Mouse (Mus musculus) small intestine, adult 2 months (tissue): Measurements from ENCODE around the gene Scn7a. TPM values are rescaled to one million over a fixed set of nuclear protein-coding genes. Genes with fewer than 3 reads are reported as not detected.

ENCODE experiments used
- H3K27ac ChIP-seq: fragments of 200-500 bp; 2 replicates; pipeline ENCODE4 v1.5.1; 2012; ENCODE audit warnings: low read depth, low read length, control low read depth, inconsistent platforms; ENCODE audit not compliant: insufficient read depth
- H3K27me3 ChIP-seq: fragments of 200-500 bp; 2 replicates; pipeline ENCODE4 v1.6.1; 2012; ENCODE audit warnings: mild to moderate bottlenecking, moderate library complexity, low read length, inconsistent platforms; ENCODE audit not compliant: control insufficient read depth, insufficient read depth
- H3K36me3 ChIP-seq: fragments of 200-500 bp; 2 replicates; pipeline ENCODE4 v1.6.1; 2012; ENCODE audit warnings: mild to moderate bottlenecking, low read length, control low read depth, inconsistent platforms; ENCODE audit not compliant: control insufficient read depth, insufficient read depth
- H3K4me1 ChIP-seq: fragments of 200-500 bp; 2 replicates; pipeline ENCODE4 v1.6.1; 2012; ENCODE audit warnings: low read length, inconsistent platforms, mixed read lengths; ENCODE audit not compliant: control insufficient read depth, insufficient read depth, insufficient read length
- H3K4me3 ChIP-seq: fragments of 200-500 bp; 2 replicates; pipeline ENCODE4 v1.5.1; 2012; ENCODE audit warnings: low read depth, mild to moderate bottlenecking, control low read depth, inconsistent platforms, low read length, moderate library complexity
- CTCF ChIP-seq: fragments of 200-500 bp; IDR thresholded peaks from 2 replicates; pipeline ENCODE4 v1.5.1; 2012; ENCODE audit warnings: low read depth, mild to moderate bottlenecking, control low read depth, inconsistent platforms, low read length, moderate library complexity, mixed read lengths; ENCODE audit not compliant: insufficient replicate concordance, insufficient read length; ENCODE audit errors: extremely low read depth
- POLR2A ChIP-seq: fragments of 200-500 bp; IDR thresholded peaks from 2 replicates; pipeline ENCODE4 v1.6.1; 2012; ENCODE audit warnings: low read depth, mild to moderate bottlenecking, control low read depth, inconsistent platforms, low read length, moderate library complexity
- WGBS: fragments of 180-500 bp; shearing (Covaris S2); methylation state at CpG from one replicate; pipeline ENCODE4 v1.1.7; 2018; 5-methylcytosine and 5-hydroxymethylcytosine counted together
- polyA plus RNA-seq: library from polyadenylated mRNA; depleted of rRNA; stranded (reverse); fragments of >200 nt; gene quantifications from 2 replicates; pipeline ENCODE4 v1.2.3, GENCODE M21; 2012; rRNA removed

The Scn7a gene
- 0.19 and 0.20 TPM in 2 replicates for polyA plus RNA-seq

GRCm38 (mm10) chr2:66784765-66785164 is at the start of gene Scn7a:
TSS of gene Scn7a (minus strand) at chr2:66784914.
- Histone ChIP-seq H3K27me3 (no peaks in the 10 kb centered on the region), H3K36me3 (no peaks in the 10 kb centered on the region), H3K4me3 (no peak within 1 kb of the TSS; the same call in 1 of the 2 replicates), H3K27ac (no peak within 1 kb of the TSS), H3K4me1 (no peaks in the 10 kb centered on the region)
- WGBS: 29% methylated on average over 6 of the region's 6 CpGs
- TF ChIP-seq CTCF (no peak), POLR2A (no peak)

- 24% methylated on average over 1 of the region's 1 CpGs for WGBS
- TF ChIP-seq POLR2A (no peak), CTCF (no peak)
- no peak overlapping the region for H3K4me3 ChIP-seq
- H3K27ac ChIP-seq: no peak overlapping the region
- no peaks in the 10 kb centered on the region for H3K4me1 ChIP-seq
- no peaks in the 10 kb centered on the region for H3K27me3 ChIP-seq
- H3K36me3 ChIP-seq: no peaks in the 10 kb centered on the region
Observed at GRCm38 (mm10) chr2:66827729-66828128, 43.0 kb upstream of the Scn7a start.

- H3K27ac ChIP-seq: no peak overlapping the region
- TF ChIP-seq CTCF: no peak
- TF ChIP-seq POLR2A: no peak
- H3K36me3 ChIP-seq: no peaks in the 10 kb centered on the region
- no peaks in the 10 kb centered on the region for H3K4me1 ChIP-seq
- WGBS: 36% methylated on average over 7 of the region's 7 CpGs
- no peak overlapping the region for H3K4me3 ChIP-seq
- no peaks in the 10 kb centered on the region for H3K27me3 ChIP-seq
Observed at GRCm38 (mm10) chr2:66819862-66820559, 35.3 kb upstream of the Scn7a start.

- Histone ChIP-seq H3K36me3 (no peaks in the 10 kb centered on the region), H3K4me3 (no peak overlapping the region), H3K27me3 (no peaks in the 10 kb centered on the region), H3K27ac (no peak overlapping the region), H3K4me1 (no peaks in the 10 kb centered on the region)
- WGBS: 46% methylated on average over 4 of the region's 4 CpGs
- TF ChIP-seq CTCF (no peak), POLR2A (no peak)
Observed at GRCm38 (mm10) chr2:66799676-66800249, 15.0 kb upstream of the Scn7a start.

GRCm38 (mm10) chr2:66797493-66797892 is 12.8 kb upstream of the Scn7a start:
- H3K27me3 ChIP-seq: no peaks in the 10 kb centered on the region
- H3K36me3 ChIP-seq: no peaks in the 10 kb centered on the region
- no peak for TF ChIP-seq CTCF
- no peak for TF ChIP-seq POLR2A
- no peaks in the 10 kb centered on the region for H3K4me1 ChIP-seq
- H3K27ac ChIP-seq: no peak overlapping the region
- 69% methylated on average over 1 of the region's 1 CpGs for WGBS
- H3K4me3 ChIP-seq: no peak overlapping the region

- Histone ChIP-seq H3K27me3 (no peaks in the 10 kb centered on the region), H3K27ac (no peak overlapping the region), H3K4me3 (no peak overlapping the region), H3K36me3 (no peaks in the 10 kb centered on the region), H3K4me1 (no peaks in the 10 kb centered on the region)
- 45% methylated on average over 1 of the region's 1 CpGs for WGBS
- no peak for TF ChIP-seq POLR2A
- TF ChIP-seq CTCF: no peak
Observed at GRCm38 (mm10) chr2:66791629-66792028, 6.9 kb upstream of the Scn7a start.

- Histone ChIP-seq H3K36me3 (no peaks in the 10 kb centered on the region), H3K27me3 (no peaks in the 10 kb centered on the region), H3K27ac (no peak overlapping the region), H3K4me3 (no peak overlapping the region), H3K4me1 (no peaks in the 10 kb centered on the region)
- WGBS: 73% methylated on average over 2 of the region's 2 CpGs
- no peak for TF ChIP-seq POLR2A
Observed at GRCm38 (mm10) chr2:66780884-66781283, 3.8 kb downstream of the Scn7a start.

GRCm38 (mm10) chr2:66767980-66768379 is 16.7 kb downstream of the Scn7a start:
- 66% methylated on average over 2 of the region's 2 CpGs for WGBS
- no peak overlapping the region for H3K4me3 ChIP-seq
- H3K27ac ChIP-seq: no peak overlapping the region
- H3K4me1 ChIP-seq: no peaks in the 10 kb centered on the region
- TF ChIP-seq CTCF: no peak
- no peaks in the 10 kb centered on the region for H3K36me3 ChIP-seq
- no peaks in the 10 kb centered on the region for H3K27me3 ChIP-seq
